Mouse (Mus musculus): ENCODE measurements around the gene Pdf. TPM values are rescaled to one million over a fixed set of nuclear protein-coding genes. Genes with fewer than 3 reads are reported as not detected.
"Not testable (repeated sequence)": the region's sequence is repeated elsewhere in the genome, so short reads cannot be mapped to it uniquely, and the experiment has no call there.

The Pdf gene
- polyA plus RNA-seq, 1 experiment from 2014 or later = 60.5 TPM

DNA sequence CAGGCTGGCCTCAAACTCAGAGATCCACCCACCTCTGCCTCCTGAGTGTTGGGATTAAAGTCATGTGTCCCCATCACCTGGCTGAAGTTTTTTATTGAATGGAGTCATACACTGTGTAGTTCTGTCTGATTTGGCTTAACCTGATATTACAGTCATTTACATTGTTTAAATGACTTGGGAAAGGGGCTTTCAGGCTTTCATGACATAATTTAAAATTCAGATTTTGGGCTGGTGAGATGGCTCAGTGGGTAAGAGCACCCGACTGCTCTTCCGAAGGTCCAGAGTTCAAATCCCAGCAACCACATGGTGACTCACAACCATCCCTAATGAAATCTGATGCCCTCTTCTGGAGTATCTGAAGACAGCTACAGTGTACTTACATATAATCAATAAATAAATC, 14.8 kb downstream of the Pdf start:
- not testable (repeated sequence) for H3K4me3 ChIP-seq (replicated peaks); H3K9me3 ChIP-seq (replicated peaks); ATAC-seq (replicated peaks; ENCODE audit: low FRiP score); H3K27ac ChIP-seq; H3K27me3 ChIP-seq; H3K4me2 ChIP-seq; H3K9ac ChIP-seq
- Histone ChIP-seq H3K4me1 (peaks cover 18% of the 10 kb centered on the region), H3K36me3 (peaks cover 15% of the 10 kb centered on the region)
- 91% methylated on average over 2 of the region's 2 CpGs for WGBS

DNA sequence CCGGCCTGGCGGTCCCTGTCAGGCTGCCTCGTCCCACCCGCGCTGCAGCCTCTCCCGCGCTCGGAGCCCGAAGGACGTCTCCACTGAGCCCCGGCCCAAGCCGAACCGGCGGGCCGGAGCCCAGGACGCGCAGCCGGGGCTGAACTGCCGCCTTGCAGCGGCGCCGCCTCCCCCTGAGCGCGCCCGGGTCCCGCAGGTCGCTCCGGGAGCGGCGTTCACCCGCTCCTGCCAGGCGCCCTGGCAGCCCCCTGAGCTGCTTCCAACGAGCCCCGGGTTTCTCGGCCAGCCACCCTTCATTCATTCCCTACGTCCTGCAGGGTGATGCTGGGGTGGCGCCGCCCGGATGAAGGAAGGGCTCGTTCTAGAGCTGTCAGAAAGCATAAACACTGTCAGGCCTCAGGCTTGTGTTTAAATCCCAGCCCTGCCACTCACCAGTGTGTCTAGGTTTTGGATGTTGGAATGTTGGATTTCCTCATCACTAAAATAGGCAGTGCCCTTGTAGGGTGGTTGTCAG, 16.8 kb downstream of the Pdf start:
- Histone ChIP-seq H3K27ac (peak overlapping the region; percentile 88), H3K9me3 (replicated peaks) (no peaks in the 10 kb centered on the region), H3K4me2 (peak overlapping the region; percentile 81), H3K9ac (peak overlapping the region; percentile 98), H3K36me3 (peaks cover 6% of the 10 kb centered on the region), H3K27me3 (no peaks in the 10 kb centered on the region), H3K4me1 (peaks cover 18% of the 10 kb centered on the region), H3K4me3 (replicated peaks) (peak overlapping the region; percentile 96)
- 0% methylated on average over 40 of the region's 40 CpGs for WGBS
- no peak; the same call in 1 of the 2 replicates for ATAC-seq (replicated peaks; ENCODE audit: low FRiP score)

DNA sequence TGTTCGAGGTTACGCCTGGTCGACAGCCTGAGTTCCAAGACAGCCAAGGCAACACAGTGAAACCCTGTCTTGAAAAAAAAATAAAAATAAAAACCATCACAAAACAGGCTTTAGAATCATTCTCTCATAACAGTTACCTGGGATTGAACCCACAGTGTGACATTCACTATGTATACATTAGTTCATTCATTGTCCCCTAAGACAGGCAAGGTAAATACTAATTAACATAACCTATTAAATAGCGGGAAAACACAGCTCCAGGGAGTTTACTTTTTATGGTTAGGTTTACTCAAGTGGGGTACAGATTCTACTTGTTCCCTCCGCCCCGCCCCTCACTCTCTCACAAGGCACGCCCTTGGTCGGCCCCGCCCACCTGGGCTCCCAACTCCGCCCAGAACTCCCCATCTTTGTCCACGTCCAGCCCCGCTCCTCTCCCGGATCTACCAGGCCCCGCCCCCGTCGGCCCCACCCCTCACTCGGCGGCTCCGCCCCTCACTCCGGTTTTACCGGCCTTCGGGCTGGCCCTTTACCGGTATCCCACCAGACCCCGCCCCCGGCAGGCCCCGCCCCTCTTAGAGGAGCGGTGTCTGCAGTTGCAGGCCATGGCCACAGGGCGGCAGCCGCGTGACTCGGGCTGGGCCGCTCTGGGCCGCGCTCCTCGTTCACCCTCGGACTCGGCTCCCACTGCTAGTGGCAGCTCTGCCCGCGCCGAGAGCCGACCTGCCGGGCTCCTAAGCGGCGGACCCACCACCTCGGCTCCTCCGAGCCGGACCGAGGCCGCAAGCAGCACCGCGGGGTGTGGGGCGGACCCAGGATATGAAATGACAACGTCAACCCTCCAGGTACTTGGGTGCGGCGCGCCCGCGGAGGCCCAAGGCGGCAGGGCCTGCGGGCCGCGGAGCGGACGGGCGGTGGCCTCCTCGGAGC, 17.5 kb downstream of the Pdf start, which contains the start of gene Vps4a:
Vps4a (plus strand) TSS at position 573 of the 927 bp plus-strand sequence.
- ATAC-seq (replicated peaks; ENCODE audit: low FRiP score) = peak; percentile 96
- Histone ChIP-seq H3K4me3 (replicated peaks) (peak within 1 kb of the TSS; percentile 96), H3K36me3 (no peaks in the 10 kb centered on the region; the same call in 1 of the 2 replicates), H3K4me1 (peaks cover 18% of the 10 kb centered on the region), H3K9ac (peak within 1 kb of the TSS; percentile 98), H3K27ac (peak within 1 kb of the TSS; percentile 88), H3K4me2 (peak within 1 kb of the TSS; percentile 81), H3K27me3 (no peaks in the 10 kb centered on the region), H3K9me3 (replicated peaks) (no peaks in the 10 kb centered on the region)
- WGBS = 5% methylated on average over 66 of the region's 66 CpGs

DNA sequence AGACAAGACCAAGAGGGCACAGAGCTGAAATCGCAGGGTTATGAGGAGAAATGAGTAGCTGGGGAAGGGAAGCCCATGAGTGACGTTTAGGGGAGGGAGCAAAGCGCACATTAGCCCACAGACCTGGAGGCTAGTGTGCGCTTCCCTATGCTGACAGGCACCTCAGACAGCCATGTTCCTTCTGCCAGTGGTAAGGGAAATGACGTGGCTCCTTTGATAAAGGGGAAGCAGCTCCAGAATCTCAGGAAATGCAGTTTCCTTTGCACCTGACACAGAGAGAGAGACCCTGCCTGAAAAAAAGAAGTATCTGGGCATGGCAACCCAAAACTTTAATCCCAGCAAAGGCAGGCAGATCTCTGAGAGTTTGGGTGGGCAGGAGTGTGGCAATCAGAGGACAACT, 18.4 kb downstream of the Pdf start:
- Histone ChIP-seq H3K36me3 (no peaks in the 10 kb centered on the region), H3K9me3 (replicated peaks) (no peaks in the 10 kb centered on the region), H3K4me3 (replicated peaks) (no peak overlapping the region), H3K4me2 (no peak overlapping the region), H3K9ac (no peak overlapping the region), H3K27ac (0 out of 2 replicates have a peak overlapping the region, but pooled peaks have one; percentile 18), H3K27me3 (no peaks in the 10 kb centered on the region), H3K4me1 (peaks cover 18% of the 10 kb centered on the region)
- WGBS = 71% methylated on average over 5 of the region's 5 CpGs
- no peak for ATAC-seq (replicated peaks; ENCODE audit: low FRiP score)

DNA sequence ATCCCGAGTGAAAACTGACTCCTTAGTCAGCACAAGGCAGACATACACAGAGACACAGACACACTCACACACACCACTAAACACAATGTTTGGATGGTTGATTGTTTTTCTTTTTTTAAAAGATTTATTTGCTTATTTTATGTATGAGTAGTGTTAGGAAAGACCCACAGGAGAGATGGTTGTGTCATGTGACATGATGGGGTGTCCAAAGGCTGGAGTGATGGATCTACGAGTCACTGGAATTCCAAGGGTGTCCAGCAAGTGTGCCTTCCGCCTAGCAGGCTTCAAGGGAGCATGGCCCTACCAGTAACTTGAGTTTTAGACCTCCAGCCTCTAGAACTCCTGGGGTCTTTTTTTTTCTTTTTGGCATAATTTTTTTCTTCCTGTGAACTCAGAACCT, 19.1 kb downstream of the Pdf start:
- WGBS = 78% methylated on average over 3 of the region's 3 CpGs
- no peak overlapping the region for H3K9ac ChIP-seq

DNA sequence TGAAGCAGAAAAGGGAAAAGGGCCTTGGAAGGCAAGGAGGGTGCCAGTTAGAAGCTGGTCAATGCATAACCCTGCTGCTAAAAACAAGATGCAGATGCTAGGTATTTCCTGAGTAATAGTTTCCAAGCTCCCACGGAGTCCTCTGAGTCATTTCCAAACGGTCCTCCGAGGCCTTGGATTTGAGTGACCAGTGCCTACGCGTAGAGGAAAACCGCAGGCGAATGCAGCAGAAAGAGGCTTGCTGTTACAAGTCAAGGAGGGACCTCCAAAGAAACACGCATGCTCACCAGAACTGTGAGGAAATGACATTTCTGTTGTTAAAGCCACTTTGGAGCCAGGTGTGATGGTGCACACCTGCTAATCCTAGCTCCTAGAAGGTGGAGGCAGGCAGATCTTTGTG, 24.9 kb downstream of the Pdf start:
- H3K36me3 ChIP-seq = no peaks in the 10 kb centered on the region
- no peak overlapping the region for H3K27ac ChIP-seq
- H3K4me3 ChIP-seq (replicated peaks) = no peak overlapping the region
- H3K27me3 ChIP-seq = no peaks in the 10 kb centered on the region
- H3K9me3 ChIP-seq (replicated peaks) = no peaks in the 10 kb centered on the region
- no peak overlapping the region for H3K4me2 ChIP-seq
- no peak overlapping the region for H3K9ac ChIP-seq
- no peak for ATAC-seq (replicated peaks; ENCODE audit: low FRiP score)
- WGBS = 94% methylated on average over 8 of the region's 8 CpGs
- no peaks in the 10 kb centered on the region for H3K4me1 ChIP-seq

More for the DNA sequence above, 19.1 kb downstream of the Pdf start:
- no peak overlapping the region for H3K27ac ChIP-seq
- H3K27me3 ChIP-seq = no peaks in the 10 kb centered on the region
- no peak overlapping the region for H3K4me3 ChIP-seq (replicated peaks)
- H3K36me3 ChIP-seq = no peaks in the 10 kb centered on the region
- H3K4me2 ChIP-seq = no peak overlapping the region
- H3K4me1 ChIP-seq = peaks cover 18% of the 10 kb centered on the region
- no peak for ATAC-seq (replicated peaks; ENCODE audit: low FRiP score)
- no peaks in the 10 kb centered on the region for H3K9me3 ChIP-seq (replicated peaks)

DNA sequence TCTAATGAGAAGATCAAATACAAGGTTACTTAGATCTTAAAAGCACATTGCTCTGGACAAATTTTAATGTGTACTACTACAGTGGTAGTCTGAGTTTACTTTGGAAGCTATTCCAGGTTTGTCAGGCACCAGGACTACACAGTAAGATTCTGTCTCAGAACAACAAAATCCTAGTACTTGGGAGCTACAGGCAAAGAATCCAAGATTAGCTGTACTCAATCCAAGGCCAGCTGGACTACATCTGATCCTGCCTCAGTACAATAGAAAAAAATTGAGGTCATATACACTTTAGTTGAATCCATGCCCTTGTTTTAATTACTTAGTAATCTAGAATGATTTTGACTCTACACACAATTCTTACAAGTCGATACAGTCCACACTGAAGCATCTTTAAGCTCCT, 33.5 kb downstream of the Pdf start:
- no peak for ATAC-seq (replicated peaks; ENCODE audit: low FRiP score)
- Histone ChIP-seq H3K9me3 (replicated peaks) (no peaks in the 10 kb centered on the region), H3K27ac (no peak overlapping the region), H3K36me3 (peaks cover 35% of the 10 kb centered on the region), H3K9ac (no peak overlapping the region), H3K27me3 (no peaks in the 10 kb centered on the region), H3K4me3 (replicated peaks) (no peak overlapping the region), H3K4me1 (no peaks in the 10 kb centered on the region), H3K4me2 (no peak overlapping the region)
- WGBS = 80% methylated on average over 1 of the region's 1 CpGs

DNA sequence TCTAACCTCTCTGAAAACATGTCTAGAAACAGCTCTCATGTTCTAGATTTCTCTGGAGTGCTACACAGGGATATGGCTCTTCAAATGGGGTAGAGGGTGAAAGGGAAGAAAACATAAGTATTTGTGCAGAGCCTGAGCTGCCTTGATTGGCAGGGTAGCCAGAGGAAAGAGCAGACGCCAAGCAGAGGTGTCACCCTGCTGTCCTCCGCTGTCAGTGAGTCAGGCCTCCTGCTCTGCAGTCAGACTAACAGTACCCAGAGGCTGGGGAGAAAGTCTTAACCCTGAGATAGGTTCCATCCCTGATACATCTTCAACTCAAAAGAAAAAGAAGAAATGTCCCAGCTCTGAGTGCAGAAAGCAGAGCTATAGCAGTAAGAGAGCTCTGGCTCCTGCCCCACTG, 35.7 kb downstream of the Pdf start:
- Histone ChIP-seq H3K4me2 (no peak overlapping the region), H3K36me3 (peaks cover 54% of the 10 kb centered on the region), H3K4me3 (replicated peaks) (no peak overlapping the region), H3K27ac (no peak overlapping the region), H3K4me1 (no peaks in the 10 kb centered on the region), H3K9me3 (replicated peaks) (no peaks in the 10 kb centered on the region), H3K27me3 (no peaks in the 10 kb centered on the region), H3K9ac (no peak overlapping the region)
- 79% methylated on average over 2 of the region's 2 CpGs for WGBS
- no peak for ATAC-seq (replicated peaks; ENCODE audit: low FRiP score)

DNA sequence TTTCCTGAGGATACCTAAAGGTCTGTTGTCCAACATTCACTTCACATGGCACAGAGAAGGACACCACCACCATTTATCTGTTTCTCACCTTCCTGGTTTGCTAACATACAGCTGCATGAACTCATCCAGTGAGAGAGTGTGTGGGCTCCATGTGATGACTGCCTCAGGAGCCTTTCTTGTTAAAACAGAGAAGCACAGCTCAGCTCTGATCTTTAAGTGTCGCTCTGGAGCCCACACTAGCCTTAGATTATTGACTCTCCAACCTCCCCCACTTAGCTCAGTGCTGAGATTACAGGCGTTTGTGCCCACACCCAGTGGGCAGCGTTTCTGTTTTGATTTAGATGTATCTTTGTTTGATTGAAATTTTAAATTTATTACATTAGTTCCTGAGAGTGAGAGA, 40.6 kb downstream of the Pdf start:
- no peak overlapping the region for H3K27ac ChIP-seq
- no peaks in the 10 kb centered on the region for H3K4me1 ChIP-seq
- H3K9ac ChIP-seq = no peak overlapping the region
- peaks cover 74% of the 10 kb centered on the region for H3K36me3 ChIP-seq
- WGBS = 82% methylated on average over 3 of the region's 3 CpGs
- no peak for ATAC-seq (replicated peaks; ENCODE audit: low FRiP score)
- H3K27me3 ChIP-seq = no peaks in the 10 kb centered on the region
- H3K9me3 ChIP-seq (replicated peaks) = no peaks in the 10 kb centered on the region
- H3K4me2 ChIP-seq = no peak overlapping the region
- no peak overlapping the region for H3K4me3 ChIP-seq (replicated peaks)

DNA sequence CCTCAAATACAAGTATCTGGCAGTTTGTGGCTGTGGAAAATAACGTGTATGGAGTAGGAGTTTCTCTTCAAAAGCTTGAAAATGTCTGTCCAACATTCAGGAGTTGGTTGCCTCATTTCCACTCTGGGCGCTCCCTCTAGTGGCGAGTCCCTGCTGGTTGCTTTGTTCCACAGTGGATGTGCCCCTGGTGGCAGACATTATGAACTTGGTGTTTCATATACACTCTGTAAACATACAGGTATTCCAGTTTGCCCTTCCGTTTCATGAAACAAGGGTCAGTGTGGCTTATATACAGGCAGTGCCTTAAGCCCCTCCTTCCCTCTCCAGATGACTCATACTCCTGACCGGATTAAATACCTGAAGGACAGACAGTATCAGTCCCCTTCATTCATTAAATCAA, 45.9 kb downstream of the Pdf start:
- Histone ChIP-seq H3K4me3 (replicated peaks) (no peak overlapping the region), H3K27me3 (no peaks in the 10 kb centered on the region), H3K4me2 (no peak overlapping the region), H3K4me1 (no peaks in the 10 kb centered on the region), H3K9me3 (replicated peaks) (no peaks in the 10 kb centered on the region), H3K27ac (no peak overlapping the region), H3K36me3 (peaks cover 33% of the 10 kb centered on the region), H3K9ac (no peak overlapping the region)
- peak; percentile 49 for ATAC-seq (replicated peaks; ENCODE audit: low FRiP score)
- 37% methylated on average over 5 of the region's 5 CpGs for WGBS

DNA sequence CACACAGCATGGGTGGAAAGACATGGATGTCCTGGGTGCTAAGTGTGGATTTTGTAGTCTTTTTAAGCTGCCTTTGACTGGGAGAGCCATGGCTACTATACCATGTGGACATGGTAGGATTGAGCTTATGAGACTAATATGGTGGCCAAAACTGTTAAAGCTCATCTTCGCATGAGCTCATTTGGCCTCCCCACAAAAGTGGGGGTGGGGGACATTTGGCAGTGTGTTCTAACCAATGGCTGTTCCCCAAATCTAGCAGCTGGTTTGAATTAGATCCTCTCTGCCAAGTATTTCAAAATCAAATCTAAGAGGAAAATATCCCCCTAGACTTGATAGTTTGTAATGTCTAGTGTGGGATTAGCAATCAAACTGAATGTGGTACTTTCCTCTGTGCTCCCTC, 49.3 kb downstream of the Pdf start:
- H3K4me2 ChIP-seq = no peak overlapping the region
- no peaks in the 10 kb centered on the region for H3K9me3 ChIP-seq (replicated peaks)
- H3K27ac ChIP-seq = no peak overlapping the region
- 89% methylated on average over 1 of the region's 1 CpGs for WGBS
- H3K4me1 ChIP-seq = no peaks in the 10 kb centered on the region
- H3K9ac ChIP-seq = no peak overlapping the region
- H3K27me3 ChIP-seq = no peaks in the 10 kb centered on the region
- no peak overlapping the region for H3K4me3 ChIP-seq (replicated peaks)
- peaks cover 41% of the 10 kb centered on the region for H3K36me3 ChIP-seq
- no peak for ATAC-seq (replicated peaks; ENCODE audit: low FRiP score)

DNA sequence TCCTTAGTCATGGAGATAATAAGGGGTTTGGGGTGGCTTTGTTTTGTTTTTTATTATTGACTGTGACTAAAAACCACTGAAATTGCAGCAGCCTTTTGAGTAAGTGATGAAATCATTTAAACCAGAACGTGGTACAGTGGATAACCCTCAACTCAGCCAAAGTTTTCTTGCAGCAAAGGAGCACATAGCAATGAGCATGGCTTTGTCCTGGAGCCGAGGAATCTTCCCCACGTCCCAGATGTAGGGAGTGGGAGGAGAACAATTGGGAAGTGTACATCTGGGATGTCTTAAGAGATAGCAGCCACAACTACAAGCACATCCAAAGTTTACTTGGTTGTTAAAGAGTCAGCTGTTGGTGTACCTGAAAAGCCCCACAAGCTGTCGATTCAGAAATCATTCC, 51.0 kb downstream of the Pdf start:
- Histone ChIP-seq H3K9ac (no peak overlapping the region), H3K27me3 (no peaks in the 10 kb centered on the region), H3K4me1 (no peaks in the 10 kb centered on the region), H3K27ac (no peak overlapping the region), H3K4me2 (no peak overlapping the region), H3K9me3 (replicated peaks) (no peaks in the 10 kb centered on the region), H3K36me3 (peaks cover 42% of the 10 kb centered on the region), H3K4me3 (replicated peaks) (no peak overlapping the region)
- ATAC-seq (replicated peaks; ENCODE audit: low FRiP score) = no peak
- 84% methylated on average over 4 of the region's 4 CpGs for whole genome bisulfite sequencing

Data from kidney, embryonic 15.5 days (tissue).